Mouse (Mus musculus): ENCODE data around the gene Plpp3.
A peak's percentile ranks its signal among the peaks of the same experiment; 100 is the strongest.

Plpp3 gene

DNA sequence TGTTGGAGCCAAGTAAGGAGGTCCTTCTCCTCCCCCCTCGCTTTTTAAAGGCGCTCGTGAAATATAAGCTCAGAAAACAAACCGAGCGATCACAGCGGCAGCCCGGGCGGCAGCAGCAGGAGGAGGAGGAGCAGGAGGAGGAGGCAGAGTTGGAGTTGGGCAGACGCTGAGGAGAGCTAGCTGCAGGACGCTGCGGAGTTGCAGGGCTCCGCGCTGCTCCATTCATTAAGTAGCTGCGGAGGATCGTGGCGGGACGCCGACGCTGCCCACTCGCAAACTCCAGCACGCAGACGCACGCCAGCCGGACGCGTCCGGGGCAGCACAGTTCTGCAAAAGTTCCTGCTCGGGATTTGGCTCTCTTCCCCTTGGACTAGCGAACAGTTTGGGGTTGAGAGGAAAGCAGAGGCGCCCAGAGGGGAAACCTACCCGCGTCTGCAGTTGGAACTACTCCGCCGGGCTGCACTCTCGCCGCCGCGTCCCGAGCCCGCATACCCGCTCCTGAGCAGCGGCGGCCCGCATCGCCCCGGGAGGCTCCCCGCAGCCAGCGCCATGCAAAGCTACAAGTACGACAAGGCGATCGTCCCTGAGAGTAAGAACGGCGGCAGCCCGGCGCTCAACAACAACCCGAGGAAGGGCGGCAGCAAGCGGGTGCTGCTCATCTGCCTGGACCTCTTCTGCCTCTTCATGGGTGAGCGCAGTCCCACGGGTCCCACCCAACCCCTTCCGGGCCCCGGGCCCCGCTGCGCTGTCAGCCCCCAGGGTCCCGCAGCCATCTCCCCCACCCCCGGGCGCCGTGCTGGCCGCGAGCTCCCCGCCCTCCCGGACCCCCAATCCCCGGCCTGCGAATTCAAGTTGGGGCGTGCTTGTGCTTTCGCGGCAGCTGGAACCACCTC, at the start of gene Plpp3:
Plpp3 (plus strand) TSS at position 72 of the 893 bp plus-strand sequence.
- DNase-seq, result peak; percentile 91

DNA sequence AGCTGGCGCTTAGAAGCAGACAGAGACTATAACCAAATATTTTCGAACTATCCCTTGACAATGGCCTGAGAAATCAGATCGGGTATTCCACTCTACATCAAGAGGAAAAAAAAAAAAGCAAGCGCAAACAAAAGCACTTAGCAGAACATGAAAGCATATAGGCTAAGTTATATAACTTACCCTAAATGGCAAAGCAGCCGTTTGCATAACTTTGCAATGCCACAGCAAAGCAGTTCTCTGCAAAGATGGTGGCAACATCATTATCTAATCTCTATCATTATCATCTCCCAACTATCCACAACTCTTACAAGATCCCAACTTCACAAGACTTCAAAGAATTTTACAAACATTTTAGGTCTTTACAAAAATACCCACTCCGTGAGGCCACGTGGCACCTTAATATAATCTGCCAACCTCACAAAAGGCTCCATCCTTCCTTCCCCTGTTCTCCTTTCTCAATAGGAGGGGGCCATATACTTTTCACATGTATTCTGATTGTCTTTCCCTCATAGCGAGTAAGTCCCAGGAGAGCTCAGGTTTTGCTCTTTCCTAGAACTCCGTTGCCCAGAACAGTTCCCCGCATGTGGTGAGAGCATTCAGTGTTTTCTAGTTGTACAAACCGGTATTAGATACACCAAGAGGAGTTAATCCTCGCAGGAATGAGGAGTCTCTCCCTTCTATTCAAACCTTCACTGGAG, 49.1 kb upstream of the Plpp3 start:
- DNase-seq, result no peak

- DNase-seq, result no peak
Observed at GRCm38 (mm10) chr4:105108641-105109198, 48.4 kb upstream of the Plpp3 start.

DNA sequence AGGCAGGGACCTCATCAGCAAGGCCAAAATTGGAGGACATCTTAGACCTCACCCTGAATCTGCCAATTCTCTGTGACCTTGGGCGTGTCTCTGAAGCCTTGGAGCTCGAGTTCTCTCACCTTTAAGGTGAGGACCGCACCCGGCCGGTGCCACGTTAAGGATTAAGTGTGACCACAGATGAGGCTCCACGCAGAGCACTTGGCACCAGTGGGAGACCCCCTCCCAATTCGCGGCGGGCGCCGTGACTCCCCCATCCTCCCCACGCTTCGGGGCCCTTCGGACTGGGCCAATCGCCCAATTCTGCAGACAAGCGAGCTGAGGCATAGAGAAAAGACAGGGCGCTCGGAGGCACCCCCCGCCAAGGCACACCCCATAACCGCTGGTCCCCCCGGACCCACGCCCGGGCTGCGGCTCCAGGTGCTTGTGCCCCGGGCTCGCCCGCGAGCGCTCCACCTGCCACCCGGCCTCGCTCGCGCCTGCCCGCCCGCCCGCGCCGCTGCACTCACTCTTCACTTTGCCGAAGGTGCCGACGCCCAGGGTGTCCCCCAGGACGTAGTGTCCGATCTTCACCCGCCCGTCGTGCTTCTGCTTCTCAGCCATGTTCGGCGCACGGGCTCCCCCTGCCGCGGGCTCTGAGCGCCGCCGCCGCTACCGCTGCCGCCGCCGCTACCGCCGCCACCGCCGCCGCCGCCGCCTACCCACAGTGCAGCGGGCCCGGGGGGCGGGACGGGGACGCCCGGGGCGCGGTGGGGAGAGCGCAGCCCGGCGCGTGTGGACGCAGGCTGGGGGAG, 47.8 kb upstream of the Plpp3 start, which contains the start of gene Prkaa2:
Prkaa2 (minus strand) TSS at position 692 of the 791 bp plus-strand sequence.
- peak; percentile 83 for DNase-seq

- DNase-seq, result peak; percentile 47
Observed at GRCm38 (mm10) chr4:105109990-105110683, 47.0 kb upstream of the Plpp3 start.

GRCm38 (mm10) chr4:105110684-105111035, 46.5 kb upstream of the Plpp3 start:
- DNase-seq, result no peak

DNA sequence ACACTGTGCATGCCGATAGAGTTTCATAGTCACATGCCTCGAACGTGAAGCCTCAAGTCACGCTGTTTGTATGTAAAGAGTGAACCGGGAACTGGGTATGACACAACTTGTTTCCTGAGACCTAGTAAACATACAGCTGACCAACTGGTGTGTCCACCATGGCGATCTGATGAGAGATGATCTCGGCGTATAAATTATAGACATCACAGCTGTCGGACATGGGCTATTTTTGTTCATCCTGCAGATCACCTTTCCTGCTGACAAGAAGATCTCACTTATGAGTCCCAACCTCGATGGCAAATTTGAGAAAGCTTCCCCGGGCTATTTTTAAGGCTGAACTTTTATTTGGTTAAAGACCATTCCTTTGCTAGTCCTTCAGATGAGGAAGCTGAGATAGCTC, 45.4 kb upstream of the Plpp3 start:
- DNase-seq, result no peak

DNA sequence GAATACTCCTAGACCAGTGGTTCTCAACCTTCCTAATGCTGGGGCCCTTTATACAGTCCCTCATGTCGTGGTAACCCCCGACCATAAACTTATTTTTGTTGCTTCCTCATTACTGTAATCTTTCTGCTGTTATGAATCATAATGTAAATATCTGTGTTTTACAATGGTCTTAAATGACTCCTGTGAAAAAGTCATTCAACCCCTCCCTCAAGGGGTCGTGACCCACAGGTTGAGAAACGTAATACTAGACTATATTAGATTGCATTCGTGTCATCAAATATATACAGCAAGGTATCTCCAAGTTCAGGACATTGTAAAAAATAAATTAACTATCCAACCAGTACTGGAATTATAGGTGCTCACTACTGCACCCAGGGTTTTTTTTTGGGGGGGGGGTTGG, 44.1 kb upstream of the Plpp3 start:
- DNase-seq, result no peak

- DNase-seq, result no peak
Observed at GRCm38 (mm10) chr4:105113468-105113867, 43.7 kb upstream of the Plpp3 start.

GRCm38 (mm10) chr4:105121081-105121480, 36.1 kb upstream of the Plpp3 start:
- no peak for DNase-seq

DNA sequence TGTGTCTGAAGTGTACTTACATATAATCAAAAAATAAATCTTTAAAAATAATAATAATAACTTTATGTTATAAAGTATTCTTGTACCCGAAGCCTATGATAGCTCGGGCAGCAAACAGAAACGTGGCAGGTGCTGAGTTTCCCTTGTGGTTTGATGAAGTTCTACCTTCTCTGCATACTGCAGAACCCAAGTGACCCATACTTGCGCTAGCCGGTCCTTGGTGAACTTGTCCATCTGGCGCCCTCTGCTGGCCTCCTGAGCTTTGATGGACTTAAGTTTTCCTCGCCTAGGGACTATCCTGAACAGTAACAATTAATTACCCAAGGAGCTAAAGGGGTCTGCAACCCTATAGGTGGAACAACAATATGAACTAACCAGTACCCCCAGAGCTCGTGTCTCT, 34.7 kb upstream of the Plpp3 start:
- peak; percentile 77 for DNase-seq

GRCm38 (mm10) chr4:105129212-105129611, 27.9 kb upstream of the Plpp3 start:
- DNase-seq, result no peak

GRCm38 (mm10) chr4:105131756-105132314, 25.3 kb upstream of the Plpp3 start:
- DNase-seq, result no peak

DNA sequence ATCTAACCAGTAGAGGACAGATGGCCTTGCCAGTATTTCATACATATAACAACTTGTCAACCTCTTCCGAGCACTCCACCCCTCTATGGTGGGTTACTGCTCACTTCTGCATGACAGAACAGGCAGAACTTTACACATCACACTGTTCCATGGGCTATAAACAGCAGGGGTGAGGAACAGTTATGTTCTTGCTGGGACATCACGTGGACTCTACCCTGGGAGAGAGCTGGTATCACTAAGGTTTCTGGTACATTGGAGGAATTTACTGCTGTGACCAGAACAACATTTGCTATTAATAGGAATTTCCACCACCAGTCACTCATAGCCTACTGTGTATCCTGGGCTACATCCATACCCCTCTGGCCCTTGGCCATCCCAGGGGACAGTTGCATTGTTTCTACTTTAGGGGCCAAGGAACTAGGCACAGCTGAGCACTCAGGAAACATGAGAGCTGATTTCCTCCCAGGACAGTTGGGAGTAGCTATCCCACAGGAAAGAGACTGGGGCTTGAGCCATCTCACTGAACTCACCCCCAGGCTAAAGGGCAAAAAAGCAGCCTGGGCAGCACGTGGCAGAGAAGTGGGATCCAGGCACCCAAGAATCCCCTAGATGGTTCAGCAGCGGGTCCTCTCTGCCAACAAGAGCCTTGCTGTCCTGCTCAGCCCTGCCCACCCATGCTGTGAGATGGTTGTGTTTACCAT, 23.6 kb upstream of the Plpp3 start:
- no peak for DNase-seq

- no peak for DNase-seq
Observed at GRCm38 (mm10) chr4:105149492-105149891, 7.7 kb upstream of the Plpp3 start.

DNA sequence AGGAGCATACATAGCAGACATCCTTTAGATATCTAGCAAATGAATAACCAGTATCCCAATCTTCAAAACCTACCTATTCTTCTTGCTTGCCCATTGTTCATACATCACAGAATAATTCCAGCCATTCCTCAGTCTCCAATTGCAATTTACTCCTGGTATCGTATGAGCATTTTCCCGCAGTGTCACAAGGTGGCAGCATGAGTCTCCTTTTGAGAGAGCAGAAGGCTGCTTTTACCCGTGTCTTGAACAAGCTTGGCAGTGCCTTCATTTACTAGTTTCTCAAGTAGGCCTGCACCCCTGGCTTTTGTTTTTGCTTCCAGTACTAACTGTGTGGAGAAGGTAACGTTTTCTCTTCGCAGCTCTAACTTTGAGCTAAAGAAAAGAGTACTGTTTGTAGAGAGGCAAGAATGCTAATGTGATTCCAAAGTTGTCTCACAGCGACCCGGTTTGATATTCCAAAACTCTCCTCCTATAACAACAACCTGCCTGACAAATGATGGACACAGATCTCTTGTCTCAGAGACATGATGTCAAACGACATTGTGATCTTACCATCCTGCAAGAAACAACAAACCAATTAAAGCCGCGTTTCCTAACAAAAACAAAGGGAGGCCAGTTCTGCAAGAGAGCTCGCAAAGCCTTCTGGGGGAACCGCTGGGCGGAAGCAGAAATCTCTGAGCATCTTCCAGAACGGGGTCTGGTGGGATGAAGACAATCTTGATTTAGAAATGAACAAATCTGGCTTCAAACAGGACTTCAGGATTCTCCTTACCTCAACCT, 5.0 kb upstream of the Plpp3 start:
- peak; percentile 89 for DNase-seq

- DNase-seq, result no peak
Observed at GRCm38 (mm10) chr4:105153227-105153626, 3.9 kb upstream of the Plpp3 start.

DNA sequence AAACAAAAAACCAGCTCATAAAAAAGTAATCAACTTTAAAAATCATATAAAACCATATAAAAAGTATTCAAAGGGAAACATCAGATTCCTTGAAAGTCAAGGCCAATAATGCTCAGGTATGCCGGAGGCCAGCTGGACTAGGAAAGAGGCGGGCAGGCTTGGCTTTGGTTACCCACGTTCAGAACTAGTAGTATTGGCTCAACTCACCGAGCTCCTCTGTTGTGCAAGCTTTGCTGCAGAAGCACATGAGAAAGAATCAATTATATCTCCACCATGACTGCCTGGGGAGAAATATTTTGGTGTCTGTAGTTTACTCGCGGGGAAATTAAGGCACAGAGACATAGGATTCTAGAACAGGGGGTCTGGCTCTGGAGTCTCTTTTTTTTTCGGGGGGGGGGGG, 866 bp upstream of the Plpp3 start:
- DNase-seq, result no peak

- no peak for DNase-seq
Observed at GRCm38 (mm10) chr4:105156955-105157275, 232 bp upstream of the Plpp3 start.

GRCm38 (mm10) chr4:105158169-105158555, 1.0 kb downstream of the Plpp3 start:
- DNase-seq, result peak; percentile 89
